Mouse (Mus musculus) lung, postnatal 0 days (tissue): ENCODE measurements around the gene Gpr45.

Experiments
- CTCF ChIP-seq: IDR thresholded peaks from 2 replicates; pipeline ENCODE4 v1.5.1; 2016; ENCODE audit warnings: antibody characterized with exemption, mild to moderate bottlenecking
- EP300 ChIP-seq: IDR thresholded peaks from 2 replicates; pipeline ENCODE4 v1.6.1; 2016; ENCODE audit warnings: antibody characterized with exemption, mild to moderate bottlenecking, control low read depth

- no peak for TF ChIP-seq CTCF
- no peak for TF ChIP-seq EP300
These were observed 780 bp downstream of the Gpr45 start for GRCm38 (mm10) chr1:42953482-42953822.
